Comparison of ENCODE assay signal across 25 mouse cellular contexts in genomic region chr11:70485498-70485897, GRCm38 (mm10). TPM values are rescaled to one million over a fixed set of nuclear protein-coding genes. Genes with fewer than 3 reads are reported as not detected.
DNase-seq lines count a peak whose midpoint lies in the region; ATAC-seq and TF ChIP-seq lines count a peak whose summit lies in the region.
"Had no signal": no experiment of that assay in that cellular context is flagged by ENCODE, and none has a peak within 500 bp of the region (broad histone marks: within the 10 kb centered on the region; RNA-seq: fewer than 3 reads in every experiment).

No protein-coding gene starts in this region.

- DNase-seq in kidney, adult 18-20 months = no peak
- DNase-seq in stomach, postnatal 0 days (ENCODE audit: low spot score) = no peak
- DNase-seq in kidney, postnatal 10 days = peak; percentile 60
- DNase-seq in thymus, postnatal 4 days = no peak
- DNase-seq in right cerebral cortex, postnatal 36 days (ENCODE audit: low spot score in 2 of 2) = no peak
- DNase-seq: adrenal gland, postnatal 10 days; B cell, adult 2 months; cerebellum, adult 11 months; cerebellum, adult 9-10 months; cerebellum, postnatal 36 days; gastrocnemius, postnatal 14 days; layer of hippocampus, adult 9-11 months; liver had no signal

- H3K4me3 ChIP-seq in kidney, embryonic 16.5 days (ENCODE audit: low read length) = no peak overlapping the region
- H3K4me3 ChIP-seq in stomach, embryonic 15.5 days (replicated peaks) = no peak overlapping the region
- no peak overlapping the region for H3K4me3 ChIP-seq in stomach, postnatal 0 days (ENCODE audit: low read depth, low read length)
- H3K4me3 ChIP-seq: heart, embryonic 10.5 days; heart, embryonic 15.5 days had no signal

- no peak overlapping the region for H3K4me2 ChIP-seq in kidney, embryonic 16.5 days (replicated peaks; ENCODE audit: low read depth, low read length)
- no peak overlapping the region for H3K4me2 ChIP-seq in stomach, embryonic 15.5 days
- no peak overlapping the region for H3K4me2 ChIP-seq in stomach, postnatal 0 days (replicated peaks; ENCODE audit: low read depth)
- H3K4me2 ChIP-seq: heart, embryonic 15.5 days; midbrain, embryonic 11.5 days had no signal

- H3K27me3 ChIP-seq in kidney, embryonic 16.5 days (ENCODE audit: insufficient read depth, low read length) = no peaks in the 10 kb centered on the region
- no peaks in the 10 kb centered on the region for H3K27me3 ChIP-seq in stomach, embryonic 15.5 days (replicated peaks)
- H3K27me3 ChIP-seq in stomach, postnatal 0 days (ENCODE audit: control insufficient read depth, insufficient read depth, low read length) = no peaks in the 10 kb centered on the region
- H3K27me3 ChIP-seq: heart, embryonic 15.5 days had no signal

- no peaks in the 10 kb centered on the region for H3K4me1 ChIP-seq in kidney, embryonic 16.5 days (ENCODE audit: insufficient read depth, low read length)
- H3K4me1 ChIP-seq in stomach, embryonic 15.5 days = no peaks in the 10 kb centered on the region
- no peaks in the 10 kb centered on the region for H3K4me1 ChIP-seq in stomach, postnatal 0 days (replicated peaks; ENCODE audit: control insufficient read depth, insufficient read depth)
- H3K4me1 ChIP-seq: heart, embryonic 10.5 days; heart, embryonic 15.5 days had no signal

- no peak overlapping the region for H3K9ac ChIP-seq in kidney, embryonic 16.5 days (replicated peaks; ENCODE audit: low read length)
- no peak overlapping the region for H3K9ac ChIP-seq in stomach, embryonic 15.5 days
- no peak overlapping the region for H3K9ac ChIP-seq in stomach, postnatal 0 days (ENCODE audit: low read length)
- H3K9ac ChIP-seq: heart, embryonic 15.5 days had no signal

- no peaks in the 10 kb centered on the region for H3K9me3 ChIP-seq in kidney, embryonic 16.5 days (ENCODE audit: low read length)
- H3K9me3 ChIP-seq in stomach, embryonic 15.5 days = no peaks in the 10 kb centered on the region
- no peaks in the 10 kb centered on the region for H3K9me3 ChIP-seq in stomach, postnatal 0 days (ENCODE audit: control insufficient read depth, low read length)
- H3K9me3 ChIP-seq: heart, embryonic 10.5 days; heart, embryonic 15.5 days had no signal

- 35% methylated on average over 2 of the region's 2 CpGs for WGBS in kidney, embryonic 16.5 days
- WGBS in stomach, embryonic 15.5 days = 44% methylated on average over 2 of the region's 2 CpGs
- WGBS in stomach, postnatal 0 days = 31% methylated on average over 2 of the region's 2 CpGs

- no peak for TF ChIP-seq EP300 in stomach, postnatal 0 days (optimal IDR thresholded peaks at IDR 0.05)

- H3K27ac ChIP-seq in kidney, embryonic 16.5 days (ENCODE audit: low read length) = no peak overlapping the region
- H3K27ac ChIP-seq in stomach, embryonic 15.5 days = 0 out of 2 replicates have a peak overlapping the region, but pooled peaks have one; percentile 31
- no peak overlapping the region for H3K27ac ChIP-seq in stomach, postnatal 0 days (replicated peaks)
- H3K27ac ChIP-seq: heart, embryonic 10.5 days; heart, embryonic 15.5 days had no signal

- peak; percentile 80; the same call in 1 of the 2 replicates for ATAC-seq in kidney, embryonic 16.5 days (ENCODE audit: low FRiP score, low TSS enrichment)
- ATAC-seq in stomach, embryonic 15.5 days (ENCODE audit: insufficient read depth, low FRiP score, low read depth) = no peak
- no peak for ATAC-seq in stomach, postnatal 0 days (ENCODE audit: low FRiP score, low TSS enrichment)
- ATAC-seq: forebrain, embryonic 14.5 days; hindbrain, embryonic 16.5 days; midbrain, embryonic 16.5 days had no signal

- no peaks in the 10 kb centered on the region for H3K36me3 ChIP-seq in kidney, embryonic 16.5 days (ENCODE audit: insufficient read depth, low read length)
- H3K36me3 ChIP-seq in stomach, embryonic 15.5 days = no peaks in the 10 kb centered on the region
- no peaks in the 10 kb centered on the region for H3K36me3 ChIP-seq in stomach, postnatal 0 days (ENCODE audit: control insufficient read depth, insufficient read depth, low read length)
- H3K36me3 ChIP-seq: heart, embryonic 10.5 days; heart, embryonic 15.5 days had no signal

- no peak for TF ChIP-seq CTCF in stomach, postnatal 0 days (IDR thresholded peaks at IDR 0.05; ENCODE audit: low read depth)

RNA-seq across cellular contexts. Expression of gene Tm4sf5, which starts 19.5 kb away (rescaled TPM):
- 0.69 and 0.80 TPM in 2 replicates for polyA plus RNA-seq in kidney, embryonic 16.5 days (2015; fragmentation: Nextera tagmentation; extraction: Ambion mirVana)
- polyA plus RNA-seq in stomach, embryonic 15.5 days (2015; fragmentation: Nextera tagmentation; extraction: Ambion mirVana) = 65.0 and 71.2 TPM in 2 replicates
- 91.8 and 104 TPM in 2 replicates for polyA plus RNA-seq in stomach, postnatal 0 days (2015; fragmentation: Nextera tagmentation; extraction: Ambion mirVana)
- polyA plus RNA-seq: embryonic facial prominence, embryonic 11.5 days; hindbrain, embryonic 11.5 days; midbrain, embryonic 11.5 days; neural tube, embryonic 11.5 days had no signal

RNA-seq across cellular contexts. Expression of gene Cxcl16, which starts 25.7 kb away (rescaled TPM):
- 9.1 and 9.7 TPM in 2 replicates for polyA plus RNA-seq in kidney, embryonic 16.5 days (2015; fragmentation: Nextera tagmentation; extraction: Ambion mirVana)
- 7.3 and 8.8 TPM in 2 replicates for polyA plus RNA-seq in stomach, embryonic 15.5 days (2015; fragmentation: Nextera tagmentation; extraction: Ambion mirVana)
- 15.8 and 18.1 TPM in 2 replicates for polyA plus RNA-seq in stomach, postnatal 0 days (2015; fragmentation: Nextera tagmentation; extraction: Ambion mirVana)

RNA-seq across cellular contexts. Expression of gene Zmynd15, which starts 26.3 kb away (rescaled TPM):
- 1.4 and 1.5 TPM in 2 replicates for polyA plus RNA-seq in kidney, embryonic 16.5 days (2015; fragmentation: Nextera tagmentation; extraction: Ambion mirVana)
- 0.73 and 0.75 TPM in 2 replicates for polyA plus RNA-seq in stomach, embryonic 15.5 days (2015; fragmentation: Nextera tagmentation; extraction: Ambion mirVana)
- 0.62 and 0.86 TPM in 2 replicates for polyA plus RNA-seq in stomach, postnatal 0 days (2015; fragmentation: Nextera tagmentation; extraction: Ambion mirVana)
- polyA plus RNA-seq: neural tube, embryonic 11.5 days had no signal

RNA-seq across cellular contexts. Expression of gene Vmo1, which starts 28.9 kb away (rescaled TPM):
- polyA plus RNA-seq in kidney, embryonic 16.5 days (2015; fragmentation: Nextera tagmentation; extraction: Ambion mirVana) = 0.37 and 0.50 TPM in 2 replicates
- polyA plus RNA-seq in stomach, embryonic 15.5 days (2015; fragmentation: Nextera tagmentation; extraction: Ambion mirVana) = 0.62 TPM in 1 of 2 replicates, not detected in the other
- 0.15 and 0.36 TPM in 2 replicates for polyA plus RNA-seq in stomach, postnatal 0 days (2015; fragmentation: Nextera tagmentation; extraction: Ambion mirVana)
- polyA plus RNA-seq: heart, embryonic 10.5 days; hindbrain, embryonic 16.5 days; large intestine, adult 2 months; midbrain, embryonic 16.5 days; neural tube, embryonic 11.5 days had no signal

RNA-seq across cellular contexts. Expression of gene Gltpd2, which starts 33.5 kb away (rescaled TPM):
- polyA plus RNA-seq in kidney, embryonic 16.5 days (2015; fragmentation: Nextera tagmentation; extraction: Ambion mirVana) = 0.51 and 0.62 TPM in 2 replicates
- 2.1 and 3.3 TPM in 2 replicates for polyA plus RNA-seq in stomach, embryonic 15.5 days (2015; fragmentation: Nextera tagmentation; extraction: Ambion mirVana)
- polyA plus RNA-seq in stomach, postnatal 0 days (2015; fragmentation: Nextera tagmentation; extraction: Ambion mirVana) = 0.32 and 0.40 TPM in 2 replicates
- polyA plus RNA-seq: embryonic facial prominence, embryonic 11.5 days; heart, embryonic 15.5 days; midbrain, embryonic 16.5 days; neural tube, embryonic 11.5 days had no signal

Comparison
In these comparisons a context has a peak if more than half of its experiments do, and no peak if none do; other contexts are left out.
1. RNA of gene Tm4sf5, which starts 19.5 kb away (polyA plus RNA-seq): 91.8 to 104 TPM in stomach, postnatal 0 days and 65.0 to 71.2 TPM in stomach, embryonic 15.5 days; 0.69 to 0.80 TPM in kidney, embryonic 16.5 days; every median in the first group is over 10 times any median in the second.